Mouse (Mus musculus) A20 (cell line): ENCODE measurements around the gene Nkiras1.
A peak's percentile ranks its signal among the peaks of the same experiment; 100 is the strongest.

Source experiments
- DNase-seq: peaks from one replicate; pipeline ENCODE4 v3.0.0-alpha.2; 2011; ENCODE audit warnings: low read depth, low spot score

Nkiras1 gene

DNA sequence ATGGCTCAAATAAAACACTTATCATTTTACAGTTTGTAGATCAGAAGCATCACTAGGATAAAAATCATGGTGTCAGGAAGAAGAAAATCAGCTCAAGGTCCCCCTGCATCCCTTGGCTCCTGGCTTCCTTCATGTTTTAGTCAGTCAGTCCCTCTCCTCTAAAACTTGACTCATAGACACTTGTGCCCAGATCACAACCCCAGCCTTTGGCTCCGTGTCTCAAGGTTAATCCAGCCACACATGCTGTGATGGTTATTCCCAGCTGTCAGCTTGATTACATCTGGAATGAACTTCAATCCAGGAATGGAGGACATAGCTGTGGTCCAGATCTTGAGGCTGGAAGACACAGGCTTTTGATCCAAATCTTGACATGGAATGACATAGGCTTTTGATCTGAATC is 3.6 kb downstream of the Nkiras1 start:
- DNase-seq = no peak

GRCm38 (mm10) chr14:18280375-18280774 is 9.4 kb downstream of the Nkiras1 start:
- no peak for DNase-seq

DNA sequence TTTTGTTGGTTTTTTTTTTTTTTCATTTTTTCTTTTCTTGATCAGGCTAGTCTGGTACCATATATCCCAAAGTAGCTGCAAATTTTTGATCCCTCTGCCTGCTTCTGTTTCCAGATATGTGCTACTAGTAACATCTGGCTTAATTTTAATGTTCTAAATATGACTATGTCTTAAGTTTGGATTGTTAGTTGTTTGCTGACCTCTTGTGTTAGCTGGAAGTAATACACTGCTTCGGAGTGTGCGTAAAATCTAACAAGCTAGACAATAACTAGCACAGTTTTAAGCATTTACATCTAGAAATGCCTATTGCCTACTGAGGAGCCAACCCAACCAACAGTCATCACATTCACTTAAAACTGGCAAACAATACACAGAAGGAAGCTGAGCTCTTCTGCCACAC is 13.6 kb downstream of the Nkiras1 start:
- DNase-seq = peak; percentile 41

DNA sequence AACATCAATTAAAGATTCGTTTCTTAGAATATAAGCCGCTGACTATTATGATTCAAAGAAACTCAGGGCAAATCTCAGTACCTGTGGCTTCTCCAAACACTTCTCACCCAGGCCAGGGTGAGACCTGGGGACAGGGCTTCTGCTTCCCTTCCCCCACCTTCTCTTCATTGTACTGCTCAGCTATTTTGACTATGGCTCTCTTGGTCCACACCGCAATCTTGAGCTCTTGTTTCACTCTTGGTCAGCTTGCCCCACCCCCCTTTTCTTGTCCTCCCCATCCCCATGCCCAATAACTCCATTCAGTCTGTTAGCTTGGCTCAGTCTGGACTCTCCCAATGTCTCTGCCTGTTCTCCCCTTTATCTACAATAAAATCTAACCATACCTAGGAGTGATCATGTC is 14.5 kb downstream of the Nkiras1 start:
- DNase-seq = no peak

GRCm38 (mm10) chr14:18286441-18286840 is 15.5 kb downstream of the Nkiras1 start:
- DNase-seq = no peak

DNA sequence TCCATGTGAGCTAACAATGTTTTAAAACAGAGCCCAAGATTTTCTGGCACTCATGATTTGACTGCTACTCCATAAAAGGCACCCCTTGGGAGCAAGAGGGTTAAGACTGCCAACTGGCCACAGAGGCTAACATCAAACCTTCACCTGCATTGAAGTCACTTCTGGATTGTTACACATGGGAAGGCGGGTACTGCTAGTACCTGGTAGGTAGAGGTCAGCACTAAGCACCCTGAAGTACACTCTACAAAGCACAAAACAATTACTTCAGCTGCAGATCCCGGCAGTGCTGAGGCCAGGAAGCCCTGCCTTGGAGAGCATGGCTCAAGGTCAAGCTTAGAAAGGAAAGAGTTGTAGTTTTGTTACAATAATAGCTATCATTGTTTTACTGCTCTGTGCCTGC is 16.5 kb downstream of the Nkiras1 start:
- DNase-seq = peak; percentile 48

DNA sequence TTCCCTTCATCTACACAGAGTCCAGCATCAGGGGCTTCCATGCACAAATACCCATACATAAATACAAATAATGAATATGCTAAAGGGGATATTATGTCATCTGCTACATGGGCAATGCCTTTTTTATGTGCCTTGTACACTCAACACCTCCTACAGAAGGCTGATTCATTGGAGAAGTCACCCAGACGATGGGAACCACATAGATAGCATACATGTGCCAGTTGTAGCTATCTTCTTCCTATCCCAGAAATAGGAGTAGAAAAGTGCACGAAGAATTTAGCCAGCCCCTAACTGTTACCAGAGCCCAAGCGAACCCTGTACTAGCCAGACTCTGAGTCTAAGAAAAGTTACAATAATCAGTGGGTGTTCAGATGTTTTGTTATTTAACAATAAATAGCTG is 21.2 kb downstream of the Nkiras1 start:
- DNase-seq = no peak

- peak; percentile 45 for DNase-seq
Observed at GRCm38 (mm10) chr14:18292578-18292977, 21.6 kb downstream of the Nkiras1 start.

DNA sequence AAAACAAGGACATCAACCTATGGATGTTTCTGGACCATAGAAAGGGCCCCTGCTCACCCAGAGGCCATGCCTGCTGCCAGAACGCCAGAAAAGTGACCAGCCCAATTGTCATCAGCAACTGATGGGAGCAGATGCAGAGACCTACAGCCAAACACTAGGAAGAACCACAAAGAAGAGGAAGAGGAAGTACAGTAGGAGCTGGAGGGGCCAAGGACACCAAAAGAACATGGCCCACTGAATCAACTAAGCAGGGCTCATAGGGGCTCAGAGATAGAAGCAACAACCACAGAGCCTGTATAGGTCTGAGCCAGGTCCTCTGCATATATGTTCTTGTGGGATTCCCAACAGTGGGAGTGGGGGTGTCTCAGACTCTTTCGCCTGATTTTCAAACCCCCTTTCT is 26.5 kb downstream of the Nkiras1 start:
- no peak for DNase-seq

DNA sequence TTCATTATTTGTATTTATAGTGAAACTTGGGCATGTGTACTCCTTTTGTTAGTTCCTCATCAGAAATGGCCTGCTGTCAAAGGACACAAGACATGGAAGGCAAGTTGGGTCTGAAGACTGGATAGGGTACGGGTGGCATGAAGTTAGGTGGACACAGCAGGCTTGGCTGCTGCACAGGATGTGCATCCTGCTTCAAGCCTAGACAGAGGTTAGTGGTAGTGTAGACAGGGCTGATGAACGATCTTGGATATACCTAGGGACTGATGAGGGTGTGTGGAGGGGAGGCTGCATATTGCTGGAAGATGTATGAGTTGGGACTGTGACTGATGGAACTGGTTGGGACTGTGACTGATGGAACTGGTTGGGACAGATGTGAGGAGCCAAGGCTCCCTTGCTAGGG is 27.9 kb downstream of the Nkiras1 start:
- no peak for DNase-seq

- peak; percentile 46 for DNase-seq
Observed at GRCm38 (mm10) chr14:18300676-18301075, 29.7 kb downstream of the Nkiras1 start.

- peak; percentile 68 for DNase-seq
Observed at GRCm38 (mm10) chr14:18301591-18301990, 30.7 kb downstream of the Nkiras1 start.

GRCm38 (mm10) chr14:18302750-18303149 is 31.8 kb downstream of the Nkiras1 start:
- no peak for DNase-seq

DNA sequence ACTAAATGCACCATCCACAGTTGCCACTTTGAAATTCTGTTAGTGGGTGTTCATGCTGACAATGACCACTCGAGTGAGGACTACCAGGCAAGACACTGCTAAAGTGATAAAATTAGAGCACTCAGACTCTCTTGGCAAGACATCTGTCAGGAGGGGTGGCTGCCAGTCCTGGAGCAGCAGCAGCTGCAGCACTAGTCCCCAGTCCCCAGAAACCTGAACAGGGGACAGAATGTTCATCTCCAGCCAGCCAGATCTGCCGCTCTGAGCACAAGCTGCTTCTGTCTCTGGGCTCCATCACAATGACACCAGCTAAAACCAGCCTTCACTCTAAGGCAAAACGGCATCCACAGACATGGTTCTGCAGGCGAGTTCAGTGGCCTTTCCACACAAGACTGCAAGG is 32.3 kb downstream of the Nkiras1 start:
- peak; percentile 79 for DNase-seq

- DNase-seq = peak; percentile 72
Observed at GRCm38 (mm10) chr14:18304165-18304564, 33.2 kb downstream of the Nkiras1 start.

GRCm38 (mm10) chr14:18317457-18318411 is 46.8 kb downstream of the Nkiras1 start:
- no peak for DNase-seq

DNA sequence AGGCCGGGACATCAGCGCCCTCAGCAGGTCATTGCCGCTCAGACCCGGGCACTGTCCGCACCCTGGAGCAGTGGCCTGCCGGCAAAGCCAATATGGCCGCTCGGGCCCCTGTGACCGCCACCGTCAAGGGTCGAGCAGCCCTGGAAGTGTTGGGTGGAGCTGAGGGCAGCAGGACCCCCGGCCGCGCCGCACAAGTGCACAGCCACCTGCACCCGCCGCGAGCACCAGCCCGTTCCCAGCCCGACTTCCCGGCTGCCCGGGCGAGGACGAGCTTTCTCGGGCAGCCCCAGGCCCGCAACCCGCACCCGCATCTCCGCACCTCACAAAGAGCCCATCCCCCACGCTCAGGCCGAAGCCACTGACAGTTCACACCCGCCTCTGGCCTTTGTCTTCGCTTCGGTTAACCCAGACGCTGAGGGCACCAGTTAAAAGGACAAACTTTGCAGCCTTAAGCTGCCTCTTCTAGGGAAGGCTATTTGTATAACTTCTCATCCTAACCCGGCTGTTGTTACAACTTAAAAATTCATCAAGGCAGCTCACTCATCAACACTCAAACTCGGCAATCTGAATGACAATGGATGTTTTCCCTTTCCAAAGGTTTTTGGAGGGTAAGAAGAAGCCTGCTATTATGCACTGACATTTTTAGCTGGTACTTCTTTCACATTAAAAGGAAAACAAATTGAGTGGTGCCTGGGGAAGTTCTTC is 56.2 kb downstream of the Nkiras1 start:
- no peak for DNase-seq

DNA sequence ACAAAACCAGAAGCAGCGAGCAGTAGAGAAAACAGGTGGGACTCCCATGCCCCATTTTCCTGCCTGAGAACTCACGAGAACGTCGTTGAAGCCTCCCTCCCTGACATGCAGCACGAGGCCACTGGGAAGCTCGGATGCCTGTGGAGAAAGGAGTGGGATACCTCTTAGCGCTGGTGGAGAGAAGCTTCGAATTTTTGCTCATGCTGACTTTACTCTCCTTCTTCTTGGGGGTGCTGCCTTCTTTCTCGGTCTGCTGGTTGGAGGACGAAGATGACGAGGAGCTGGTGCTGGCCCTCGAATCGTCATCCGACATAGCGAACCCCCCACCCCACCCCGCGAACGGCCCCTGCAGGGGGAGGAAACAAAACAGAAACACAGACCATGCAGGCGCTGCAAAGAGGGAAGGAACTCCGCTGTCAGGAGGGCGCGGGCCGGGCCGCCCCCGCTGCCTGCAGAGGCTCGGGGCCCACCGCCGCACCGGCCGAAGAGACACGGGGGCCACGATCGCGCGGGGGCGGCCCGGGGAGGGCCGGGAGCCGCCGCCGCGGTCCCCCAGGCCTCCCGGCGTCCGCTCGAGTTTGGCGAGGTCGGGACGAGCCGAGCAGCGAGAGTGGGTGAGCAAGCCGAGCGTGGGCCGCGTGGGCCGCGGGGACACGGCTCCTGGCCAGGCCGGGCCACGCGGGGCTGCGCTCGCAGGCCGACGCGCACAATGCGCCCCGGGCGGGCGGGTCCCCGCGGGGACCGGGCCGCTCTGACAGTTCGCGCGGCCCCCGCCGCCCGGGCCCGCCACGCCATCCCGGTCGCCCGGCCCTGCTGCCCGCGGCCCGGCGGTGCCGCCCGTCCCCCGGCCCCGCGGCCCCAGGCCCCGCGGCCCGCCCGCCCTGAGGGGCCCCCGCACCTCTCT is 60.1 kb downstream of the Nkiras1 start:
- DNase-seq = peak; percentile 61

DNA sequence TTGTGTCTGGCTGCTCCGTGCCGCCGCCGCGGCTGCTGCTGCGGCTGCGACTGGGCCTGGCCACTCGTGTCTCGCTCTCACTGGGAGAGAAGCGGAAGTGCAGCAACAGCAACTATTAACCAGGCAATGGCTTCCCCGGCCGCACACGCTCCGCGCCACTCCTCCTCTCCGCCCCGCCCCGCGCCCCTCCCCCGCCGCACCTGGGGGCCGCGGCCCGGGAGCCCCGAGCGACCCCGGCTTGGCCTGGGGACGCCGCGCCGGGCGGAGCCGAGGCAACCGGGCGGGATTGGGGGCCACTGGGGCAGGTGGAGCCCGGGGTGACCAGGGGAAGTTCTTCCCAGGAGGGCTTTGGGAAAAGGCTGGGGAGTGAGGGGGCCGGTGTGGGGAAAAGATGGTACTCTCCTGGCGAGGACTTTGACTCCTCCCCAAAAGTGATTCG is 60.8 kb downstream of the Nkiras1 start, which contains the start of gene Ube2e1:
TSS of gene Ube2e1 (minus strand) at position 167 of the 439 bp plus-strand sequence.
- DNase-seq = peak; percentile 86
